Mouse (Mus musculus): ENCODE measurements around the gene Gnat1. TPM values are rescaled to one million over a fixed set of nuclear protein-coding genes. Genes with fewer than 3 reads are reported as not detected.
"Not testable (repeated sequence)": the region's sequence is repeated elsewhere in the genome, so short reads cannot be mapped to it uniquely, and the experiment has no call there.

The Gnat1 gene
- polyA plus RNA-seq, 1 experiment from 2014 or later: 2.2 TPM

- Histone ChIP-seq H3K4me2 (ENCODE audit: low read length) (no peak overlapping the region), H3K9me3 (replicated peaks; ENCODE audit: control insufficient read depth, low read length, poor library complexity, severe bottlenecking) (no peaks in the 10 kb centered on the region), H3K27ac (ENCODE audit: low read length) (no peak overlapping the region), H3K27me3 (ENCODE audit: control insufficient read depth, insufficient read depth, low read depth, low read length) (no peaks in the 10 kb centered on the region), H3K4me1 (ENCODE audit: control insufficient read depth, insufficient read depth, low read length) (no peaks in the 10 kb centered on the region), H3K4me3 (ENCODE audit: low read depth, low read length) (no peak overlapping the region), H3K9ac (ENCODE audit: low read depth, low read length) (no peak overlapping the region), H3K36me3 (ENCODE audit: control insufficient read depth, insufficient read depth, low read length) (peaks cover 8% of the 10 kb centered on the region; the same call in 1 of the 2 replicates)
- 31% methylated on average over 17 of the region's 17 CpGs for WGBS
- ATAC-seq: peak; percentile 52
These were observed 5.9 kb upstream of the Gnat1 start for GRCm38 (mm10) chr9:107685231-107685981.

- H3K36me3 ChIP-seq (ENCODE audit: control insufficient read depth, insufficient read depth, low read length): peaks cover 3% of the 10 kb centered on the region; the same call in 1 of the 2 replicates
- ATAC-seq: no peak
- H3K27me3 ChIP-seq (ENCODE audit: control insufficient read depth, insufficient read depth, low read depth, low read length): peaks cover 2% of the 10 kb centered on the region; the same call in 1 of the 2 replicates
- no peak overlapping the region for H3K4me3 ChIP-seq (ENCODE audit: low read depth, low read length)
- no peak overlapping the region for H3K4me2 ChIP-seq (ENCODE audit: low read length)
- no peak overlapping the region for H3K27ac ChIP-seq (ENCODE audit: low read length)
- no peaks in the 10 kb centered on the region for H3K9me3 ChIP-seq (replicated peaks; ENCODE audit: control insufficient read depth, low read length, poor library complexity, severe bottlenecking)
- no peaks in the 10 kb centered on the region for H3K4me1 ChIP-seq (ENCODE audit: control insufficient read depth, insufficient read depth, low read length)
- no peak overlapping the region for H3K9ac ChIP-seq (ENCODE audit: low read depth, low read length)
- 90% methylated on average over 20 of the region's 20 CpGs for WGBS
These were observed 2.9 kb upstream of the Gnat1 start for GRCm38 (mm10) chr9:107682405-107682804.

GRCm38 (mm10) chr9:107678861-107679260, 651 bp downstream of the Gnat1 start:
- peaks cover 12% of the 10 kb centered on the region for H3K4me1 ChIP-seq (ENCODE audit: control insufficient read depth, insufficient read depth, low read length)
- H3K4me3 ChIP-seq (ENCODE audit: low read depth, low read length): no peak overlapping the region
- H3K27me3 ChIP-seq (ENCODE audit: control insufficient read depth, insufficient read depth, low read depth, low read length): peaks cover 18% of the 10 kb centered on the region
- no peaks in the 10 kb centered on the region for H3K9me3 ChIP-seq (replicated peaks; ENCODE audit: control insufficient read depth, low read length, poor library complexity, severe bottlenecking)
- H3K9ac ChIP-seq (ENCODE audit: low read depth, low read length): no peak overlapping the region
- ATAC-seq: no peak
- no peak overlapping the region for H3K27ac ChIP-seq (ENCODE audit: low read length)
- peaks cover under 1% of the 10 kb centered on the region; the same call in 1 of the 2 replicates for H3K36me3 ChIP-seq (ENCODE audit: control insufficient read depth, insufficient read depth, low read length)
- no peak overlapping the region for H3K4me2 ChIP-seq (ENCODE audit: low read length)
- 95% methylated on average over 2 of the region's 2 CpGs for WGBS

GRCm38 (mm10) chr9:107677819-107678526, 1.5 kb downstream of the Gnat1 start:
- 38% methylated on average over 14 of the region's 14 CpGs for WGBS
- peaks cover 20% of the 10 kb centered on the region for H3K27me3 ChIP-seq (ENCODE audit: control insufficient read depth, insufficient read depth, low read depth, low read length)
- H3K36me3 ChIP-seq (ENCODE audit: control insufficient read depth, insufficient read depth, low read length); H3K9me3 ChIP-seq (replicated peaks; ENCODE audit: control insufficient read depth, low read length, poor library complexity, severe bottlenecking); H3K4me2 ChIP-seq (ENCODE audit: low read length); H3K4me3 ChIP-seq (ENCODE audit: low read depth, low read length); ATAC-seq; H3K27ac ChIP-seq (ENCODE audit: low read length); H3K9ac ChIP-seq (ENCODE audit: low read depth, low read length): not testable (repeated sequence)
- H3K4me1 ChIP-seq (ENCODE audit: control insufficient read depth, insufficient read depth, low read length): peaks cover 12% of the 10 kb centered on the region

- H3K4me1 ChIP-seq (ENCODE audit: control insufficient read depth, insufficient read depth, low read length): peaks cover 12% of the 10 kb centered on the region
- H3K9ac ChIP-seq (ENCODE audit: low read depth, low read length): no peak overlapping the region
- peaks cover 20% of the 10 kb centered on the region for H3K27me3 ChIP-seq (ENCODE audit: control insufficient read depth, insufficient read depth, low read depth, low read length)
- no peak for ATAC-seq
- H3K4me2 ChIP-seq (ENCODE audit: low read length): peak overlapping the region; percentile 65; the same call in 1 of the 2 replicates
- WGBS: 25% methylated on average over 17 of the region's 17 CpGs
- H3K27ac ChIP-seq (ENCODE audit: low read length): no peak overlapping the region
- H3K4me3 ChIP-seq (ENCODE audit: low read depth, low read length): no peak overlapping the region
- no peaks in the 10 kb centered on the region for H3K9me3 ChIP-seq (replicated peaks; ENCODE audit: control insufficient read depth, low read length, poor library complexity, severe bottlenecking)
- no peaks in the 10 kb centered on the region for H3K36me3 ChIP-seq (ENCODE audit: control insufficient read depth, insufficient read depth, low read length)
These were observed 2.3 kb downstream of the Gnat1 start for GRCm38 (mm10) chr9:107677091-107677784.

GRCm38 (mm10) chr9:107676302-107676701, 3.2 kb downstream of the Gnat1 start:
- Histone ChIP-seq H3K4me1 (ENCODE audit: control insufficient read depth, insufficient read depth, low read length) (peaks cover 12% of the 10 kb centered on the region), H3K4me3 (ENCODE audit: low read depth, low read length) (peak overlapping the region; percentile 34), H3K9ac (ENCODE audit: low read depth, low read length) (peak overlapping the region; percentile 50; the same call in 1 of the 2 replicates), H3K9me3 (replicated peaks; ENCODE audit: control insufficient read depth, low read length, poor library complexity, severe bottlenecking) (no peaks in the 10 kb centered on the region), H3K27ac (ENCODE audit: low read length) (no peak overlapping the region), H3K27me3 (ENCODE audit: control insufficient read depth, insufficient read depth, low read depth, low read length) (peaks cover 20% of the 10 kb centered on the region), H3K36me3 (ENCODE audit: control insufficient read depth, insufficient read depth, low read length) (no peaks in the 10 kb centered on the region), H3K4me2 (ENCODE audit: low read length) (peak overlapping the region; percentile 65)
- ATAC-seq: peak; percentile 33; the same call in 1 of the 2 replicates
- under 1% methylated on average over 25 of the region's 25 CpGs for WGBS

- H3K9me3 ChIP-seq (replicated peaks; ENCODE audit: control insufficient read depth, low read length, poor library complexity, severe bottlenecking): no peaks in the 10 kb centered on the region
- H3K4me2 ChIP-seq (ENCODE audit: low read length): peak overlapping the region; percentile 65
- H3K27ac ChIP-seq (ENCODE audit: low read length): no peak overlapping the region
- H3K4me1 ChIP-seq (ENCODE audit: control insufficient read depth, insufficient read depth, low read length): peaks cover 12% of the 10 kb centered on the region
- under 1% methylated on average over 39 of the region's 39 CpGs for WGBS
- H3K4me3 ChIP-seq (ENCODE audit: low read depth, low read length): peak overlapping the region; percentile 34
- H3K36me3 ChIP-seq (ENCODE audit: control insufficient read depth, insufficient read depth, low read length): no peaks in the 10 kb centered on the region
- peak; percentile 26 for ATAC-seq
- peaks cover 20% of the 10 kb centered on the region for H3K27me3 ChIP-seq (ENCODE audit: control insufficient read depth, insufficient read depth, low read depth, low read length)
- H3K9ac ChIP-seq (ENCODE audit: low read depth, low read length): peak overlapping the region; percentile 50; the same call in 1 of the 2 replicates
These were observed 3.7 kb downstream of the Gnat1 start for GRCm38 (mm10) chr9:107675671-107676301.

- peaks cover 12% of the 10 kb centered on the region for H3K4me1 ChIP-seq (ENCODE audit: control insufficient read depth, insufficient read depth, low read length)
- H3K4me2 ChIP-seq (ENCODE audit: low read length): no peak overlapping the region
- no peaks in the 10 kb centered on the region for H3K36me3 ChIP-seq (ENCODE audit: control insufficient read depth, insufficient read depth, low read length)
- 52% methylated on average over 9 of the region's 9 CpGs for WGBS
- H3K27ac ChIP-seq (ENCODE audit: low read length): no peak overlapping the region
- H3K9ac ChIP-seq (ENCODE audit: low read depth, low read length): no peak overlapping the region
- no peak for ATAC-seq
- H3K27me3 ChIP-seq (ENCODE audit: control insufficient read depth, insufficient read depth, low read depth, low read length): peaks cover 20% of the 10 kb centered on the region
- no peaks in the 10 kb centered on the region for H3K9me3 ChIP-seq (replicated peaks; ENCODE audit: control insufficient read depth, low read length, poor library complexity, severe bottlenecking)
- H3K4me3 ChIP-seq (ENCODE audit: low read depth, low read length): no peak overlapping the region
These were observed 4.7 kb downstream of the Gnat1 start for GRCm38 (mm10) chr9:107674609-107675429.

Data from midbrain, embryonic 16.5 days (tissue).